Mouse (Mus musculus) kidney, adult 2 months (tissue): Measurements from ENCODE around the gene Ccnd1. TPM values are rescaled to one million over a fixed set of nuclear protein-coding genes. Genes with fewer than 3 reads are reported as not detected.
"Not testable (repeated sequence)": the region's sequence is repeated elsewhere in the genome, so short reads cannot be mapped to it uniquely, and the experiment has no call there.

Source experiments
- DNase-seq: peaks from one replicate; pipeline ENCODE4 v3.0.0; 2021
- H3K27ac ChIP-seq: fragments of 200-500 bp; 2 replicates; pipeline ENCODE4 v1.5.1; 2012; ENCODE audit warnings: low read depth, low read length, control low read depth, inconsistent platforms; ENCODE audit not compliant: insufficient read depth
- H3K27me3 ChIP-seq: fragments of 200-500 bp; replicated peaks from 2 replicates; pipeline ENCODE4 v1.6.1; 2012; ENCODE audit warnings: mild to moderate bottlenecking, moderate library complexity, low read length, inconsistent platforms; ENCODE audit not compliant: control insufficient read depth, insufficient read depth
- H3K36me3 ChIP-seq: fragments of 200-500 bp; 2 replicates; pipeline ENCODE4 v1.6.1; 2012; ENCODE audit warnings: mild to moderate bottlenecking, moderate library complexity, low read length, inconsistent platforms; ENCODE audit not compliant: control insufficient read depth, insufficient read depth
- H3K4me1 ChIP-seq: fragments of 200-500 bp; 2 replicates; pipeline ENCODE4 v1.6.1; 2011; ENCODE audit warnings: low read length; ENCODE audit not compliant: control insufficient read depth, insufficient read depth
- H3K4me3 ChIP-seq: fragments of 200-500 bp; 2 replicates; pipeline ENCODE4 v1.5.1; 2011; ENCODE audit warnings: mild to moderate bottlenecking, low read depth, low read length, control low read depth; ENCODE audit not compliant: insufficient read depth
- CTCF ChIP-seq: fragments of 200-500 bp; conservative IDR thresholded peaks from 2 replicates; pipeline ENCODE4 v1.5.1; 2011; ENCODE audit warnings: low read depth, mild to moderate bottlenecking, control low read depth, low read length, moderate library complexity, mixed read lengths; ENCODE audit not compliant: insufficient read depth, insufficient read length
- POLR2A ChIP-seq: fragments of 200-500 bp; IDR thresholded peaks from one replicate; pipeline ENCODE4 v1.6.1; 2011; ENCODE audit warnings: low read depth, low read length, control low read depth
- WGBS: fragments of 180-500 bp; shearing (Covaris S2); methylation state at CpG from one replicate; pipeline ENCODE4 v1.1.7; 2018; 5-methylcytosine and 5-hydroxymethylcytosine counted together
- polyA plus RNA-seq: library from polyadenylated mRNA; depleted of rRNA; stranded (reverse); fragments of >200 nt; gene quantifications from 2 replicates; pipeline ENCODE4 v1.2.3, GENCODE M21; 2012

Ccnd1 gene
- polyA plus RNA-seq, 1 experiment = 139 TPM

GRCm38 (mm10) chr7:144907793-144908192 lies 31.9 kb downstream of the Ccnd1 start:
- Histone ChIP-seq H3K4me3 (no peak overlapping the region), H3K27me3 (no peaks in the 10 kb centered on the region), H3K36me3 (no peaks in the 10 kb centered on the region), H3K4me1 (no peaks in the 10 kb centered on the region), H3K27ac (no peak overlapping the region)
- DNase-seq = no peak
- TF ChIP-seq CTCF = no peak; the same call in 1 of the 2 replicates
- TF ChIP-seq POLR2A = no peak
- 14% methylated on average over 8 of the region's 8 CpGs for WGBS

DNA sequence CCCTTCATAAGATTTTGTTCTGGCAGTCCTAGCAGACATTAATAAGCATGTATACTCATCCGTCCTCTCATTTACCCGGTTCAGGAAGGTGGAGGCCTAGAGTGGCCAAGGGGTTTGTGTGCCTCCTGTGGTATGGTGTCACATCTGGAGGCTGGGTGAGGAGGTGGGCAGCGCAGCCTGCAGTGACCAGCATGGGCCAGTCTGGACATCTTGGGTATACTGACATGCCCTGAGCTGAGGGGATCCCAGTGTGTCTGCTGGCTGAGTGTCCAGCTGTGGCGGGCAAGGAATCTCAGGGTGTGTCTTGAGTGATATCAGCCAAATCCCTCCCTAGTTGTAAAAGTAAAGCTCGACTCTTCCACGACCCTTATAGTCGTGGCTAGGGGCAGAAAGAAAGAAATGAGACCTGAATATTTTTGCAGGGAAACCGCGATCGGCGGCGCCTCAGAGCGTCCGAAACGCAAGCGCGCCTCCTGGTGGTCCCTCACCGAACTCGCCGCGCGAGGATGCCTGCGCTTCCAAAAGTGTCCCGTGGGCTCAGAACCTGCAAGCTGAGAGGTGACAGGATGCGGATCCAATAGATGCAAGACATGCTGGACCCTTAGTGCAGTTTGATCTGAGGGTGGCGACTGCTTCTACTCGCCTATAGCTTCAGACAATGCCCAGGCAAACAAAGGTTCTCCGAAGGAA lies 32.9 kb downstream of the Ccnd1 start:
- Histone ChIP-seq H3K27me3 (no peaks in the 10 kb centered on the region), H3K4me3 (no peak overlapping the region), H3K27ac (no peak overlapping the region), H3K4me1 (no peaks in the 10 kb centered on the region), H3K36me3 (no peaks in the 10 kb centered on the region)
- peak; percentile 72 for TF ChIP-seq CTCF
- TF ChIP-seq POLR2A = no peak
- DNase-seq = peak; percentile 42
- WGBS = 13% methylated on average over 28 of the region's 28 CpGs

DNA sequence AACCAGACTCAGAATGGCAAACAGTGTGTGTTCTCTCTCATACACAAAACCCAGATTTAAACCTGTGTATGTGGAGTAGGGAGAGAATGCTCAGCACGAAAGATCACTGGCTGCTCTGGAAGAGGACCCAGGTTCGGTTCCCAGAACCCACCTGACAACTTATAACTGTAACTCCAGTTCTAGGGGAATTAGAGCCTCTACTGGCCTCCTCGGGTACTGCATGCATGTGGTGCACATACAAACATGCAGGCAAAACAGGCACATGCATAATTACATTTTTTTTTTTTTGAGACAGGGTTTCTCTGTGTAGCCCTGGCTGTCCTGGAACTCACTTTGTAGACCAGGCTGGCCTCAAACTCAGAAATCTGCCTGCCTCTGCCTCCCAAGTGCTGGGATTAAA lies 34.2 kb downstream of the Ccnd1 start:
- H3K27ac ChIP-seq, H3K4me1 ChIP-seq, H3K27me3 ChIP-seq, DNase-seq, H3K4me3 ChIP-seq, H3K36me3 ChIP-seq: not testable (repeated sequence)
- 94% methylated on average over 3 of the region's 3 CpGs for WGBS

GRCm38 (mm10) chr7:144898506-144898905 lies 41.2 kb downstream of the Ccnd1 start:
- Histone ChIP-seq H3K36me3 (no peaks in the 10 kb centered on the region), H3K4me1 (no peaks in the 10 kb centered on the region), H3K4me3 (no peak overlapping the region), H3K27me3 (0 out of 2 replicates have a peak, but pooled peaks cover 1% of the 10 kb centered on the region), H3K27ac (no peak overlapping the region)
- no peak for DNase-seq
- TF ChIP-seq CTCF = no peak
- no peak for TF ChIP-seq POLR2A
- 91% methylated on average over 6 of the region's 6 CpGs for WGBS

DNA sequence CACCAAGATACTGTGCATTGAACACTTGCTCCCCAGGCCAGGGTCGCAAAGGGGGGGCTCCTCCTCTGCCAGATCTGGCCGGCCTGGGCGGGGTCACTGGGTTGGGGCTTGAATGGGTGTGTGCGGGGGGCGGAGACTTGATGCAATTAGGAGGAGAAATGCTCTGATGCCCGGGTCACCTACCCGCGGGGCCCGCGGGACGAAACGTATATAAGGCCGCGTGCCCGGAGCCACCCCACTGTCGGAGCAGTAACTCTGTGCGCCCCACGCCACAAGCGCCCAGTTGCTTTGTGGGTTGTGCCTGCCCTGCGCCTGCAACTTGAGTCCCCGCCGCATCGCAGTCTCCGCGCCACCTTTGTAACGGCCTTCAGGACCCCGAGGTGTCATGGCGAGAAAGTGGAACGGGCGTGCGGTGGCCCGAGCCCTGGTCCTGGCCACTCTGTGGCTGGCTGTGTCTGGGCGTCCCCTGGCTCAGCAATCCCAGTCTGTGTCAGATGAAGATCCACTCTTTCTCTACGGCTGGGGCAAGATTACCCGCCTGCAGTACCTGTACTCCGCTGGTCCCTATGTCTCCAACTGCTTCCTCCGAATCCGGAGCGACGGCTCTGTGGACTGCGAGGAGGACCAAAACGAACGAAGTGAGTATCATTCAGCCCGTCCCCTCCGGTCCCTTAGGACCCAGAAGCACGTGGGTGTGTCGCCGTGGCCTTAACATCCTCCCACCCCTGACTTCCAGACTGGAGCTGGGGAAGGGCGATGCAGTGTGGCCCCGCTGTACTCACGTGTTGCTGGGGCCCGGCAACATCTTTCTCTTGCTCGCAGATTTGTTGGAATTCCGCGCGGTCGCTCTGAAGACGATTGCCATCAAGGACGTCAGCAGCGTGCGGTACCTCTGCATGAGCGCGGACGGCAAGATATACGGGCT lies 43.2 kb downstream of the Ccnd1 start, which contains the start of gene Fgf15:
Fgf15 (plus strand) TSS at position 238 of the 925 bp plus-strand sequence.
- Histone ChIP-seq H3K27me3 (0 out of 2 replicates have a peak, but pooled peaks cover 1% of the 10 kb centered on the region), H3K4me1 (no peaks in the 10 kb centered on the region), H3K27ac (no peak within 1 kb of the TSS), H3K4me3 (peak within 1 kb of the TSS; percentile 21), H3K36me3 (no peaks in the 10 kb centered on the region)
- 1% methylated on average over 65 of the region's 65 CpGs for WGBS
- TF ChIP-seq POLR2A = no peak
- no peak for TF ChIP-seq CTCF
- DNase-seq = no peak

DNA sequence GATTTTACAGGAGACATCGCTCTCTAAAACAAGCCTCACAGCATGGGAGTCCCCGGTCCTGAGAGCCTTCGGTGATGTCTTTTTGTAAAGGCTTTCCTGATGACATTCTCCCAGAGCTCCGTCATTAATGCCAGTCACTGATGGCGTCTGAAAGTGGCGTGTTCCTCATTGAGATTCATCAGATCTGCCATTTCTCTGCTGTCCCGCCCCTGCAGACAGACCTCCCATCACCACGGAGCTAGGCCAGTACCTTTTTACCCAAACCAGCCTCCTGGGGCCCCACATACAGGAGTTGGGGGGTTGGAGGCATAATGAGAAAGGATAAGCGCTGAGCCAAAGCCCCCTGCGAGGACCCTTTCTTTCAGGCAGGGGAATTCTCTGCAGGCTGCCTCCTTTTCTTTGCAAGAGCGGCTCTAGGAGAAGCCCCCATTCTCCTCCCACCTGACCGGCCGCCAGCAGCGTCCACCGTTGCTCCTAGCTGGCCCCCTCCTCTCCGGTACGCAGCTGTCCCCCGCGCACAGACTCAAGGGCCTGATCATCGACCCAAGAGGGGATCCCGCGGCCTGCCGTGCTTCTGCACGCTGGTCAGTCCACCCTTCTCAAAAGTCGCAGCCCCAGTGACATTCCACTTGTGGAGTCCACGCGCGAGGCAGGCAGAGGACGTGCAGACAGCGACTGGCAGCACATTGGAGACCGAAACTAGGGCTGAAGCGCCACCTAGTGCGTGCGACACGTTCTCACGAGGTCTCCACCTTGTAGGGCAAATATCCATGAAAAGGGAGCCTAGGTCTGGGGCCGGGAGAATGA lies 44.2 kb downstream of the Ccnd1 start:
- under 1% methylated on average over 37 of the region's 37 CpGs for WGBS

DNA sequence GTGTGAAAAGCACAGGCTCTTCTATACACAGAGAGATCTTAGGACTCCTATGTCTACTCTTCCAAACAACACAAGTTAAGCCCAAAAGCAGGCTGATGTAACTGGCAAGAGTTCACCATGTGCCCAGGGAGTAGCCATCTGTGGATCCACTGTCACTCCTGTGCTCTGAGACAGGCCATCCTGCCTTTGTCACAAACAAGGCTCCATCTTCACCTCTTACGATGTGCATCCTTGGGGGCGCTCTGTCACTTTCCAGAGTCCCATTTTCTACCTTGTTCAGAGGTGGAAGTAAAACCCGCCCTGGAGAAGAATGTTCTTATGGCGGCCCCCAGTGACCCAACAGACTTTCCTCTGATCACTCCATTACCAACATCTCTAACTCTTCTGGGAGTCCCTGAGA lies 45.0 kb downstream of the Ccnd1 start:
- no peaks in the 10 kb centered on the region for H3K4me1 ChIP-seq
- H3K36me3 ChIP-seq = no peaks in the 10 kb centered on the region
- no peak overlapping the region for H3K4me3 ChIP-seq
- TF ChIP-seq CTCF (no peak), POLR2A (no peak)
- H3K27ac ChIP-seq = no peak overlapping the region
- WGBS = 11% methylated on average over 4 of the region's 4 CpGs
- H3K27me3 ChIP-seq = 0 out of 2 replicates have a peak, but pooled peaks cover 1% of the 10 kb centered on the region
- no peak for DNase-seq

More for the DNA sequence above, 44.2 kb downstream of the Ccnd1 start:
- TF ChIP-seq CTCF = peak; percentile 94
- no peak for TF ChIP-seq POLR2A
- no peaks in the 10 kb centered on the region for H3K4me1 ChIP-seq
- H3K36me3 ChIP-seq = no peaks in the 10 kb centered on the region
- peak; percentile 73 for DNase-seq
- no peak overlapping the region for H3K27ac ChIP-seq
- H3K4me3 ChIP-seq = peak overlapping the region; percentile 21
- H3K27me3 ChIP-seq = 0 out of 2 replicates have a peak, but pooled peaks cover 1% of the 10 kb centered on the region
